Mouse (Mus musculus) kidney, postnatal 0 days (tissue): Measurements from ENCODE around the gene Rnf126. TPM values are rescaled to one million over a fixed set of nuclear protein-coding genes. Genes with fewer than 3 reads are reported as not detected.

Experiments used
- ATAC-seq: fragments of 200-750 bp; cut with Nextera tagmentation; replicated peaks from 2 replicates; pipeline ENCODE4 v1.8.0; 2017; ENCODE audit warnings: low read depth, moderate number of reproducible peaks, moderate TSS enrichment, moderate library complexity; ENCODE audit not compliant: low FRiP score
- DNase-seq: peaks from one replicate; pipeline ENCODE4 v3.0.0-alpha.2; 2016; ENCODE audit warnings: low spot score
- H3K27ac ChIP-seq: fragments of 300-500 bp; sonication (generic); 2 replicates; pipeline ENCODE4 v1.5.1; 2014; ENCODE audit warnings: mild to moderate bottlenecking
- H3K27me3 ChIP-seq: fragments of 300-500 bp; sonication (generic); 2 replicates; pipeline ENCODE4 v1.6.1; 2014; ENCODE audit warnings: low read length, mixed read lengths; ENCODE audit not compliant: insufficient read depth
- H3K36me3 ChIP-seq: fragments of 300-500 bp; sonication (generic); 2 replicates; pipeline ENCODE4 v1.6.1; 2014; ENCODE audit warnings: low read length, mixed read lengths; ENCODE audit not compliant: insufficient read depth
- H3K4me1 ChIP-seq: fragments of 300-500 bp; sonication (generic); replicated peaks from 2 replicates; pipeline ENCODE4 v1.6.1; 2014; ENCODE audit warnings: antibody characterized with exemption, low read length, mixed read lengths; ENCODE audit not compliant: insufficient read depth
- H3K4me2 ChIP-seq: fragments of 300-500 bp; sonication (generic); 2 replicates; pipeline ENCODE4 v1.6.1; 2014; ENCODE audit warnings: mild to moderate bottlenecking, low read length, moderate library complexity, mixed read lengths
- H3K4me3 ChIP-seq: fragments of 300-500 bp; sonication (generic); replicated peaks from 2 replicates; pipeline ENCODE4 v1.5.1; 2014; ENCODE audit warnings: low read depth, low read length
- H3K9ac ChIP-seq: fragments of 300-500 bp; sonication (generic); 2 replicates; pipeline ENCODE4 v1.6.1; 2014; ENCODE audit warnings: low read depth, low read length
- H3K9me3 ChIP-seq: fragments of 300-500 bp; sonication (generic); replicated peaks from 2 replicates; pipeline ENCODE4 v1.6.1; 2016; ENCODE audit warnings: low read length, inconsistent platforms, mixed read lengths
- CTCF ChIP-seq: IDR thresholded peaks from 2 replicates; pipeline ENCODE4 v1.5.1; 2016; ENCODE audit warnings: antibody characterized with exemption, low read depth, mild to moderate bottlenecking, moderate library complexity
- WGBS: fragments of 180-500 bp; shearing (Covaris S2); extraction: QIAGEN DNeasy Blood & Tissue Kit; methylation state at CpG from one replicate; pipeline ENCODE4 v1.1.7; 2014; 5-methylcytosine and 5-hydroxymethylcytosine counted together
- polyA plus RNA-seq: library from polyadenylated mRNA; unstranded; fragments of >200 nt; fragmentation: Nextera tagmentation; extraction: Ambion mirVana; gene quantifications from 2 replicates; pipeline ENCODE4 v1.2.1, GENCODE M21; 2015

Rnf126 gene
- polyA plus RNA-seq, 1 experiment from 2014 or later = 82.4 TPM

- Histone ChIP-seq H3K27ac (no peak overlapping the region), H3K4me3 (no peak overlapping the region), H3K4me1 (peaks cover 7% of the 10 kb centered on the region), H3K9me3 (no peaks in the 10 kb centered on the region), H3K36me3 (no peaks in the 10 kb centered on the region), H3K9ac (no peak overlapping the region), H3K4me2 (no peak overlapping the region), H3K27me3 (no peaks in the 10 kb centered on the region)
- peak; percentile 34; the same call in 1 of the 2 replicates for TF ChIP-seq CTCF
- 90% methylated on average over 3 of the region's 3 CpGs for WGBS
- DNase-seq (no peak), ATAC-seq (no peak)
These were observed 5.6 kb upstream of the Rnf126 start for GRCm38 (mm10) chr10:79772320-79772719.

DNA sequence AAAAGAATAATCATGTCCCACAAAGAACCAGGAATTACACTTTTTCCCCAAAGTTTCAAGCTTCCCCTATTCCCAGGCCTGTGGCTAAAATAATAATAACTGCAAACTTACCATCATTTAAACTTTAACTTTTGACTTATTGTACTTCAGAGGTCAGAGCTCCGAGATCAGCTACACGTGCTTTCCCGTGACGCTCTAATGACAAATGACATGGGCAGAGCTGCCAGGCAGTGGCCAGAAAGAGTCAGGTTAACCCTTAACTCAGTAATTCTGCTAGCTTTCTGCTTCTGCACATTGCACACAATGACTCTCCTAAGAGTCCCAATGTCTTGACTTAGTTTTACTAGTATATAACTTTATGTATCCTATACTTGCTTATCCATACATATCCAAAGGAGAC lies 2.6 kb upstream of the Rnf126 start:
- H3K4me1 ChIP-seq = peaks cover 20% of the 10 kb centered on the region
- no peaks in the 10 kb centered on the region for H3K9me3 ChIP-seq
- no peak overlapping the region for H3K9ac ChIP-seq
- no peak overlapping the region for H3K27ac ChIP-seq
- ATAC-seq (no peak), DNase-seq (no peak)
- H3K4me3 ChIP-seq = no peak overlapping the region
- WGBS = 24% methylated on average over 4 of the region's 4 CpGs
- no peak overlapping the region for H3K4me2 ChIP-seq
- no peaks in the 10 kb centered on the region for H3K36me3 ChIP-seq
- TF ChIP-seq CTCF = no peak
- H3K27me3 ChIP-seq = no peaks in the 10 kb centered on the region

- Histone ChIP-seq H3K4me1 (peaks cover 20% of the 10 kb centered on the region), H3K27me3 (no peaks in the 10 kb centered on the region), H3K9me3 (no peaks in the 10 kb centered on the region), H3K27ac (peak overlapping the region; percentile 11; the same call in 1 of the 2 replicates), H3K9ac (no peak overlapping the region), H3K36me3 (no peaks in the 10 kb centered on the region), H3K4me2 (0 out of 2 replicates have a peak overlapping the region, but pooled peaks have one; percentile 11), H3K4me3 (no peak overlapping the region)
- peak; percentile 98 for TF ChIP-seq CTCF
- peak; percentile 82 for DNase-seq
- under 1% methylated on average over 5 of the region's 5 CpGs for WGBS
- ATAC-seq = no peak
These were observed 1.6 kb upstream of the Rnf126 start for GRCm38 (mm10) chr10:79768400-79768799.

DNA sequence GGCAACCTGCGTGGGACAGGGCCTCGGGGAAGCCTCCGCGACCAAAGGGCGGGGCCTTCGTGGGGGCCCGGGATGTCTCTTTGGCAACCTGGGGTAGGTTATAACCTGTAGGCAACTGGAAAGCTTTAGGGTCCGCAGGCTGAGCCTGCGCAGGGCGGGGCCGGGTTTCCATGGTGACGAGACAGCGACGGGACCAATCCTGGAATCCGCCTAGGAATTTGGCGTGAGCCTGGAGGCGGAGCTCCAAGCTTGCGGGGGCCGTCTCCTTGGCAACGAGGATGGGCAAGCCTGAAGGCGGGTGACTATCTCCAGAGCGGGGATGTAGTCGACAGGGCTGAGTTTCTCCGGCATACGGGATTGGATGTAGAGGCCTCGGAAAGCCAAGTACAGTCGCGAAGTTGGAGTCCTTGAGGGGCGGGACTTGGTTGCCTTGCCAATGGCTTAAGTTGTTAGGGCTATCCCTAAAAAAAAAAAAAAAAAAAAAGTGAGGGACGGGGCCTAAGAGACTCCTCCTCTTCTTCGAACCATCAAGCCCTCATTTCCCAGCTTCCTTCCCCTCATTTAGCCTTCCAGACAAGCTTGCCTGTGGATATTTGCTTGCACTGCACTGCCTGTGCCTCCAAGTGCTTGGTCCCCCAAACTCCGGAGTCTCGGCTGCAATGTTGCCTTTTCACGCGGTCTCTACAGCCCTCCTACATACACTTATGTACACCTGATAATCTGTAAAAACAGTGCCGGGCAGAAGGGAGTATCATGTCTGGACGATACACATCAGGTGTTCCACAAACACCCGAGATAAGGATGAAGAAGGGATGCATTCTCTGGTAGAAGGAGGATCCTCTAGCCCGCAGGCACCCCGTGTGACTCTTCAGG lies 856 bp upstream of the Rnf126 start:
- 10% methylated on average over 40 of the region's 40 CpGs for WGBS
- peak; percentile 95 for DNase-seq

DNA sequence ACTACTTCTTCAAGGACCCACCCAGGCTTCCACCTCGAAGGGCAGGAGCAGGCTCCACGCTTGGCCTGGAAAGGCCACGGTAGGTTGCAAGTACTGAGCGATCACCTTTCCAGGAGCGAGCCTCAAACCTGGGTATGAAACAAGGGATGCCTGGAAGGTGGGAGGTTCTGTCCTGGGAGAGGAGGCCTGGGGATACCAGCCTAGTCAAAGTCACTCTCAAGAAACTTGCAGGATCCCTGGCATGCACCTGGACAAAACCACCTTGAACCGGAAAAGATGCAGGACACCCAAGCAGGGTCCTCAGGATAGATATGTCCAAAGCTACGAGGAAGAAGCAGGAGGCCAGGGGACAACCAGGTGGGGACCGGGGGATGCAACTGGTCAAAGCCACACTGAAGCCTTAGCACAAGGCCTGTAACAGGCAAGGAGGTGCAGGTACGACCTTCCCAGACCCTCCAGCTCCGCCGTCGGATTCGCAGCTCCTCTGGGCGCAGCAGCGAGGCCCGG lies 698 bp downstream of the Rnf126 start:
- Histone ChIP-seq H3K36me3 (peaks cover 12% of the 10 kb centered on the region; the same call in 1 of the 2 replicates), H3K4me1 (peaks cover 20% of the 10 kb centered on the region), H3K27ac (peak overlapping the region; percentile 94), H3K9me3 (no peaks in the 10 kb centered on the region), H3K27me3 (no peaks in the 10 kb centered on the region), H3K9ac (peak overlapping the region; percentile 94), H3K4me3 (peak overlapping the region; percentile 79), H3K4me2 (peak overlapping the region; percentile 92)
- TF ChIP-seq CTCF = no peak
- WGBS = 6% methylated on average over 16 of the region's 16 CpGs
- no peak for ATAC-seq
- no peak for DNase-seq

More for the DNA sequence above, 856 bp upstream of the Rnf126 start:
- H3K4me2 ChIP-seq = peak overlapping the region; percentile 92
- peak overlapping the region; percentile 79 for H3K4me3 ChIP-seq
- peaks cover 20% of the 10 kb centered on the region for H3K4me1 ChIP-seq
- no peaks in the 10 kb centered on the region for H3K27me3 ChIP-seq
- no peaks in the 10 kb centered on the region for H3K36me3 ChIP-seq
- peak; percentile 76 for ATAC-seq
- peak overlapping the region; percentile 94 for H3K27ac ChIP-seq
- TF ChIP-seq CTCF = no peak
- no peaks in the 10 kb centered on the region for H3K9me3 ChIP-seq
- H3K9ac ChIP-seq = peak overlapping the region; percentile 53

DNA sequence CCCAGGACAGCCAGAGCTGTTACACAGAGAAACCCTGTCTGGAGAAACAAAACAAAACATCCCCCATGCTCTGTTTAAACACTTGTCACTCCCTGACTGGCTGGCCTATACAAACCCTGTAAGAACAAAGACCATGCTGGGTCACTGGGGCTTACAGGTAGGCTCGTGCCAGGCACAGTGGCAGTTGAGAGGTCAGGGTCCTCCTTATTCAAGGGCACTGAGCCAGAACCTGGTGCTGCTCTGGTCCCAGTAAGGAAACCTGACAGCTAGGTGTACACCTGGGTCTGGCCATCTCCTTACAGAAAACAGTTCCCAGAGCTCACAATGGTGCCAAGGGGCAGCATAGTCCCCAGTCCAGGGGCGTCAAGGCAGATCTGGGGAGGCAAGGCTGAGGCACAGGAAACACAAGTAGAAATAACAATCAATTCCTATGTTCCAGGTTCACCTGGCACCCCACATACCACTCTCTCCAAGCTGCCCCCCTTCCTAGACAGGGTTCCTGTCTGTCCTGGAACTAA lies 1.5 kb downstream of the Rnf126 start:
- WGBS = 51% methylated on average over 2 of the region's 2 CpGs
- peaks cover 19% of the 10 kb centered on the region; the same call in 1 of the 2 replicates for H3K36me3 ChIP-seq
- DNase-seq (no peak), ATAC-seq (no peak)
- H3K4me2 ChIP-seq = peak overlapping the region; percentile 92
- TF ChIP-seq CTCF = no peak
- no peaks in the 10 kb centered on the region for H3K9me3 ChIP-seq
- H3K4me3 ChIP-seq = peak overlapping the region; percentile 79; the same call in 1 of the 2 replicates
- H3K4me1 ChIP-seq = peaks cover 20% of the 10 kb centered on the region
- H3K9ac ChIP-seq = peak overlapping the region; percentile 94
- H3K27me3 ChIP-seq = no peaks in the 10 kb centered on the region
- peak overlapping the region; percentile 94; the same call in 1 of the 2 replicates for H3K27ac ChIP-seq
